Mouse (Mus musculus): ENCODE results near the gene Gstp1. TPM values are rescaled to one million over a fixed set of nuclear protein-coding genes. Genes with fewer than 3 reads are reported as not detected.
A peak's percentile ranks its signal among the peaks of the same experiment; 100 is the strongest.

Gstp1 gene
- polyA plus RNA-seq, 1 experiment from 2014 or later: 441 TPM

GRCm38 (mm10) chr19:3988750-3989149, 49.0 kb downstream of the Gstp1 start:
- Histone ChIP-seq H3K4me3 (replicated peaks; ENCODE audit: low read depth, low read length) (no peak overlapping the region), H3K27me3 (ENCODE audit: insufficient read depth, low read length) (no peaks in the 10 kb centered on the region), H3K9ac (ENCODE audit: low read depth, low read length) (no peak overlapping the region), H3K36me3 (ENCODE audit: insufficient read depth, low read length) (0 out of 2 replicates have a peak, but pooled peaks cover 3% of the 10 kb centered on the region), H3K4me2 (ENCODE audit: low read length) (no peak overlapping the region), H3K9me3 (replicated peaks; ENCODE audit: low read length) (no peaks in the 10 kb centered on the region), H3K27ac (no peak overlapping the region), H3K4me1 (replicated peaks; ENCODE audit: insufficient read depth, low read length) (peaks cover 26% of the 10 kb centered on the region)
- ATAC-seq (replicated peaks; ENCODE audit: low FRiP score, low read depth): no peak
- DNase-seq (ENCODE audit: low spot score): no peak
- peak; percentile 45 for TF ChIP-seq CTCF (IDR thresholded peaks at IDR 0.05; ENCODE audit: low read depth)
- 96% methylated on average over 4 of the region's 4 CpGs for WGBS

- 84% methylated on average over 14 of the region's 14 CpGs for WGBS
- no peak for TF ChIP-seq CTCF (IDR thresholded peaks at IDR 0.05; ENCODE audit: low read depth)
- no peak overlapping the region for H3K4me3 ChIP-seq (replicated peaks; ENCODE audit: low read depth, low read length)
- peaks cover 26% of the 10 kb centered on the region for H3K4me1 ChIP-seq (replicated peaks; ENCODE audit: insufficient read depth, low read length)
- no peak overlapping the region for H3K27ac ChIP-seq
- no peaks in the 10 kb centered on the region for H3K27me3 ChIP-seq (ENCODE audit: insufficient read depth, low read length)
- H3K9ac ChIP-seq (ENCODE audit: low read depth, low read length): no peak overlapping the region
- ATAC-seq (replicated peaks; ENCODE audit: low FRiP score, low read depth) (no peak), DNase-seq (ENCODE audit: low spot score) (no peak)
- no peak overlapping the region for H3K4me2 ChIP-seq (ENCODE audit: low read length)
- H3K36me3 ChIP-seq (ENCODE audit: insufficient read depth, low read length): 0 out of 2 replicates have a peak, but pooled peaks cover 3% of the 10 kb centered on the region
- no peaks in the 10 kb centered on the region for H3K9me3 ChIP-seq (replicated peaks; ENCODE audit: low read length)
Measured at GRCm38 (mm10) chr19:3988066-3988465, 49.7 kb downstream of the Gstp1 start.

- Histone ChIP-seq H3K9ac (ENCODE audit: low read depth, low read length) (peak within 1 kb of the TSS; percentile 38), H3K4me3 (replicated peaks; ENCODE audit: low read depth, low read length) (0 out of 2 replicates have a peak within 1 kb of the TSS, but pooled peaks have one; percentile 7), H3K27ac (peak within 1 kb of the TSS; percentile 87), H3K36me3 (ENCODE audit: insufficient read depth, low read length) (0 out of 2 replicates have a peak, but pooled peaks cover 3% of the 10 kb centered on the region), H3K9me3 (replicated peaks; ENCODE audit: low read length) (no peaks in the 10 kb centered on the region), H3K27me3 (ENCODE audit: insufficient read depth, low read length) (no peaks in the 10 kb centered on the region), H3K4me1 (replicated peaks; ENCODE audit: insufficient read depth, low read length) (peaks cover 26% of the 10 kb centered on the region), H3K4me2 (ENCODE audit: low read length) (peak within 1 kb of the TSS; percentile 48)
- 5% methylated on average over 8 of the region's 8 CpGs for WGBS
- ATAC-seq (replicated peaks; ENCODE audit: low FRiP score, low read depth) (peak; percentile 78), DNase-seq (ENCODE audit: low spot score) (peak; percentile 94)
- TF ChIP-seq CTCF (IDR thresholded peaks at IDR 0.05; ENCODE audit: low read depth): no peak
Measured at GRCm38 (mm10) chr19:3986334-3986733, 51.5 kb downstream of the Gstp1 start, which contains the start of gene Acy3. Acy3 (plus strand) TSS chr19:3986570.

Other genes with a start within 250 kb of the Gstp1 start
- gene Chka, start 186.2 kb downstream of the Gstp1 start, polyA plus RNA-seq (2015; fragmentation: Nextera tagmentation; extraction: Ambion mirVana): 53.0 and 54.7 TPM in 2 replicates
- gene Tcirg1, start 130.9 kb downstream of the Gstp1 start, polyA plus RNA-seq (2015; fragmentation: Nextera tagmentation; extraction: Ambion mirVana): 31.4 and 33.0 TPM in 2 replicates
- 417 and 423 TPM in 2 replicates for gene Ndufs8, start 125.2 kb downstream of the Gstp1 start, polyA plus RNA-seq (2015; fragmentation: Nextera tagmentation; extraction: Ambion mirVana)
- 3.8 and 3.9 TPM in 2 replicates for gene Aldh3b1, start 108.2 kb downstream of the Gstp1 start, polyA plus RNA-seq (2015; fragmentation: Nextera tagmentation; extraction: Ambion mirVana)
- gene Unc93b1, start 102.8 kb downstream of the Gstp1 start, polyA plus RNA-seq (2015; fragmentation: Nextera tagmentation; extraction: Ambion mirVana): 24.2 and 25.5 TPM in 2 replicates
- gene Aldh3b3, start 79.3 kb downstream of the Gstp1 start, polyA plus RNA-seq (2015; fragmentation: Nextera tagmentation; extraction: Ambion mirVana): 0.07 TPM in 1 of 2 replicates, not detected in the other
- gene Aldh3b2, start 65.7 kb downstream of the Gstp1 start, polyA plus RNA-seq (2015; fragmentation: Nextera tagmentation; extraction: Ambion mirVana): 4.2 and 5.8 TPM in 2 replicates
- 83.9 and 92.6 TPM in 2 replicates for gene Acy3, start 51.4 kb downstream of the Gstp1 start, polyA plus RNA-seq (2015; fragmentation: Nextera tagmentation; extraction: Ambion mirVana)
- 2.4 and 2.8 TPM in 2 replicates for gene Tbx10, start 45.2 kb downstream of the Gstp1 start, polyA plus RNA-seq (2015; fragmentation: Nextera tagmentation; extraction: Ambion mirVana)
- 52.2 and 54.1 TPM in 2 replicates for gene Nudt8, start 37.4 kb downstream of the Gstp1 start, polyA plus RNA-seq (2015; fragmentation: Nextera tagmentation; extraction: Ambion mirVana)
- gene Gm49405, start 37.4 kb downstream of the Gstp1 start, polyA plus RNA-seq (2015; fragmentation: Nextera tagmentation; extraction: Ambion mirVana): 1.3 and 1.7 TPM in 2 replicates
- gene Doc2g, start 34.7 kb downstream of the Gstp1 start, polyA plus RNA-seq (2015; fragmentation: Nextera tagmentation; extraction: Ambion mirVana): 2.6 and 2.8 TPM in 2 replicates
- gene Ndufv1, start 25.2 kb downstream of the Gstp1 start, polyA plus RNA-seq (2015; fragmentation: Nextera tagmentation; extraction: Ambion mirVana): 294 and 318 TPM in 2 replicates
- gene Gstp2, start 8.0 kb upstream of the Gstp1 start, polyA plus RNA-seq (2015; fragmentation: Nextera tagmentation; extraction: Ambion mirVana): 3.1 and 4.4 TPM in 2 replicates
- not detected in 2 replicates for gene Gstp3, start 21.6 kb upstream of the Gstp1 start, polyA plus RNA-seq (2015; fragmentation: Nextera tagmentation; extraction: Ambion mirVana)
- gene Cabp2, start 43.6 kb upstream of the Gstp1 start, polyA plus RNA-seq (2015; fragmentation: Nextera tagmentation; extraction: Ambion mirVana): 2.2 and 2.4 TPM in 2 replicates
- 107 TPM in 2 replicates for gene Cdk2ap2, start 59.2 kb upstream of the Gstp1 start, polyA plus RNA-seq (2015; fragmentation: Nextera tagmentation; extraction: Ambion mirVana)
- gene Pitpnm1, start 62.0 kb upstream of the Gstp1 start, polyA plus RNA-seq (2015; fragmentation: Nextera tagmentation; extraction: Ambion mirVana): 12.2 and 13.9 TPM in 2 replicates
- gene Aip, start 87.9 kb upstream of the Gstp1 start, polyA plus RNA-seq (2015; fragmentation: Nextera tagmentation; extraction: Ambion mirVana): 83.2 and 84.2 TPM in 2 replicates
- gene Gpr152, start 101.8 kb upstream of the Gstp1 start, polyA plus RNA-seq (2015; fragmentation: Nextera tagmentation; extraction: Ambion mirVana): 0.03 TPM in 1 of 2 replicates, not detected in the other
- 0.08 and 0.13 TPM in 2 replicates for gene Cabp4, start 106.0 kb upstream of the Gstp1 start, polyA plus RNA-seq (2015; fragmentation: Nextera tagmentation; extraction: Ambion mirVana)
- 161 and 164 TPM in 2 replicates for gene Coro1b, start 110.6 kb upstream of the Gstp1 start, polyA plus RNA-seq (2015; fragmentation: Nextera tagmentation; extraction: Ambion mirVana)
- gene Ptprcap, start 115.6 kb upstream of the Gstp1 start, polyA plus RNA-seq (2015; fragmentation: Nextera tagmentation; extraction: Ambion mirVana): 0.82 and 0.91 TPM in 2 replicates
- gene Rps6kb2, start 125.4 kb upstream of the Gstp1 start, polyA plus RNA-seq (2015; fragmentation: Nextera tagmentation; extraction: Ambion mirVana): 42.4 and 49.0 TPM in 2 replicates
- 2.7 and 3.3 TPM in 2 replicates for gene Carns1, start 137.5 kb upstream of the Gstp1 start, polyA plus RNA-seq (2015; fragmentation: Nextera tagmentation; extraction: Ambion mirVana)
- gene Tbc1d10c, start 153.3 kb upstream of the Gstp1 start, polyA plus RNA-seq (2015; fragmentation: Nextera tagmentation; extraction: Ambion mirVana): 3.5 and 3.9 TPM in 2 replicates
- gene Ppp1ca, start 154.1 kb upstream of the Gstp1 start, polyA plus RNA-seq (2015; fragmentation: Nextera tagmentation; extraction: Ambion mirVana): 804 and 864 TPM in 2 replicates
- gene Rad9a, start 163.7 kb upstream of the Gstp1 start, polyA plus RNA-seq (2015; fragmentation: Nextera tagmentation; extraction: Ambion mirVana): 22.8 and 25.7 TPM in 2 replicates
- gene Clcf1, start 176.3 kb upstream of the Gstp1 start, polyA plus RNA-seq (2015; fragmentation: Nextera tagmentation; extraction: Ambion mirVana): 6.5 and 6.7 TPM in 2 replicates
- gene AC109138.7, start 176.4 kb upstream of the Gstp1 start, polyA plus RNA-seq (2015; fragmentation: Nextera tagmentation; extraction: Ambion mirVana): not detected in 2 replicates
- 40.9 and 43.6 TPM in 2 replicates for gene Pold4, start 193.9 kb upstream of the Gstp1 start, polyA plus RNA-seq (2015; fragmentation: Nextera tagmentation; extraction: Ambion mirVana)
- 15.6 and 18.8 TPM in 2 replicates for gene Ssh3, start 231.2 kb upstream of the Gstp1 start, polyA plus RNA-seq (2015; fragmentation: Nextera tagmentation; extraction: Ambion mirVana)
- gene Ankrd13d, start 245.2 kb upstream of the Gstp1 start, polyA plus RNA-seq (2015; fragmentation: Nextera tagmentation; extraction: Ambion mirVana): 3.9 and 5.4 TPM in 2 replicates

Measured in kidney, postnatal 0 days (tissue).